Mouse (Mus musculus): ENCODE measurements around the gene Cd93. TPM values are rescaled to one million over a fixed set of nuclear protein-coding genes. Genes with fewer than 3 reads are reported as not detected.

Cd93 gene
- polyA plus RNA-seq, 1 experiment: 7.5 TPM

GRCm38 (mm10) chr2:148454014-148454542 lies 10.7 kb upstream of the Cd93 start:
- peaks cover 7% of the 10 kb centered on the region; the same call in 1 of the 2 replicates for H3K4me1 ChIP-seq (ENCODE audit: control insufficient read depth, insufficient read depth, insufficient read length)
- peak overlapping the region; percentile 19; the same call in 1 of the 2 replicates for H3K27ac ChIP-seq (ENCODE audit: insufficient read depth, low read length)
- H3K27me3 ChIP-seq (ENCODE audit: control insufficient read depth, insufficient read depth, low read length): no peaks in the 10 kb centered on the region
- H3K36me3 ChIP-seq (ENCODE audit: control insufficient read depth, insufficient read depth, low read length): no peaks in the 10 kb centered on the region
- no peak overlapping the region for H3K4me3 ChIP-seq (ENCODE audit: extremely low read depth, insufficient read depth, insufficient read length)
- DNase-seq (ENCODE audit: low read depth in 1 of 2, low spot score in 2 of 2): no peak
- 68% methylated on average over 4 of the region's 4 CpGs for WGBS
- TF ChIP-seq POLR2A (IDR thresholded peaks at IDR 0.05; ENCODE audit: low read depth, low read length) (no peak), CTCF (IDR thresholded peaks at IDR 0.05; ENCODE audit: extremely low read depth, insufficient read depth, insufficient read length, insufficient replicate concordance) (no peak)

- no peak for DNase-seq (ENCODE audit: low read depth in 1 of 2, low spot score in 2 of 2)
- H3K36me3 ChIP-seq (ENCODE audit: control insufficient read depth, insufficient read depth, low read length): no peaks in the 10 kb centered on the region
- 86% methylated on average over 3 of the region's 3 CpGs for WGBS
These were observed 9.7 kb upstream of the Cd93 start for GRCm38 (mm10) chr2:148453061-148453460.

DNA sequence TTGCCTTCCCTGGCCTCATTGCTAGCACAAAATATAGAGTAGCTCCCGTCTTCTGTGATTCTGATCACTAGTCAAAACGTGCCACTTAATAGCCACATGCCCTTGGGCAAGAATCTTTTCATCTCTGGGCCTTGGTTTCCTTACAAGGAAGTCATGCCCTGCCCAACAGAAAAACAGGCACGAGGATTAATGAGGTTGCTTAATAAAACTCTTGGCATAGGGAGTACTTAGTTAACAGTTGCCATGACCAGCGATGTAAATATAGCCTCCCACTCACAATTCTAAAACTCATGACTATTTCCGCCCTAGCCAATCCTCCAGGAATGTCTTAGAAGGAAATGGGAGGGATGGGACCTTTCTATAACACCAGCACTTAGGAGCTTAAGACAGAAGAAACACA lies 8.1 kb upstream of the Cd93 start:
- no peak overlapping the region for H3K4me3 ChIP-seq (ENCODE audit: extremely low read depth, insufficient read depth, insufficient read length)
- WGBS: 56% methylated on average over 5 of the region's 5 CpGs

More at GRCm38 (mm10) chr2:148453061-148453460, 9.7 kb upstream of the Cd93 start:
- peaks cover 7% of the 10 kb centered on the region; the same call in 1 of the 2 replicates for H3K4me1 ChIP-seq (ENCODE audit: control insufficient read depth, insufficient read depth, insufficient read length)
- TF ChIP-seq CTCF (IDR thresholded peaks at IDR 0.05; ENCODE audit: extremely low read depth, insufficient read depth, insufficient read length, insufficient replicate concordance) (no peak), POLR2A (IDR thresholded peaks at IDR 0.05; ENCODE audit: low read depth, low read length) (no peak)
- no peaks in the 10 kb centered on the region for H3K27me3 ChIP-seq (ENCODE audit: control insufficient read depth, insufficient read depth, low read length)
- no peak overlapping the region for H3K27ac ChIP-seq (ENCODE audit: insufficient read depth, low read length)
- no peak overlapping the region for H3K4me3 ChIP-seq (ENCODE audit: extremely low read depth, insufficient read depth, insufficient read length)

GRCm38 (mm10) chr2:148450616-148451015 lies 7.3 kb upstream of the Cd93 start:
- H3K4me1 ChIP-seq (ENCODE audit: control insufficient read depth, insufficient read depth, insufficient read length): peaks cover 7% of the 10 kb centered on the region; the same call in 1 of the 2 replicates
- no peak overlapping the region for H3K27ac ChIP-seq (ENCODE audit: insufficient read depth, low read length)
- 74% methylated on average over 5 of the region's 5 CpGs for WGBS
- H3K36me3 ChIP-seq (ENCODE audit: control insufficient read depth, insufficient read depth, low read length): no peaks in the 10 kb centered on the region
- no peak overlapping the region for H3K4me3 ChIP-seq (ENCODE audit: extremely low read depth, insufficient read depth, insufficient read length)
- DNase-seq (ENCODE audit: low read depth in 1 of 2, low spot score in 2 of 2): no peak
- H3K27me3 ChIP-seq (ENCODE audit: control insufficient read depth, insufficient read depth, low read length): no peaks in the 10 kb centered on the region
- TF ChIP-seq POLR2A (IDR thresholded peaks at IDR 0.05; ENCODE audit: low read depth, low read length) (no peak), CTCF (IDR thresholded peaks at IDR 0.05; ENCODE audit: extremely low read depth, insufficient read depth, insufficient read length, insufficient replicate concordance) (no peak)

More for the DNA sequence above, 8.1 kb upstream of the Cd93 start:
- H3K27me3 ChIP-seq (ENCODE audit: control insufficient read depth, insufficient read depth, low read length): no peaks in the 10 kb centered on the region
- H3K4me1 ChIP-seq (ENCODE audit: control insufficient read depth, insufficient read depth, insufficient read length): peaks cover 7% of the 10 kb centered on the region; the same call in 1 of the 2 replicates
- H3K36me3 ChIP-seq (ENCODE audit: control insufficient read depth, insufficient read depth, low read length): no peaks in the 10 kb centered on the region
- H3K27ac ChIP-seq (ENCODE audit: insufficient read depth, low read length): no peak overlapping the region
- no peak for DNase-seq (ENCODE audit: low read depth in 1 of 2, low spot score in 2 of 2)
- TF ChIP-seq POLR2A (IDR thresholded peaks at IDR 0.05; ENCODE audit: low read depth, low read length) (no peak), CTCF (IDR thresholded peaks at IDR 0.05; ENCODE audit: extremely low read depth, insufficient read depth, insufficient read length, insufficient replicate concordance) (no peak)

DNA sequence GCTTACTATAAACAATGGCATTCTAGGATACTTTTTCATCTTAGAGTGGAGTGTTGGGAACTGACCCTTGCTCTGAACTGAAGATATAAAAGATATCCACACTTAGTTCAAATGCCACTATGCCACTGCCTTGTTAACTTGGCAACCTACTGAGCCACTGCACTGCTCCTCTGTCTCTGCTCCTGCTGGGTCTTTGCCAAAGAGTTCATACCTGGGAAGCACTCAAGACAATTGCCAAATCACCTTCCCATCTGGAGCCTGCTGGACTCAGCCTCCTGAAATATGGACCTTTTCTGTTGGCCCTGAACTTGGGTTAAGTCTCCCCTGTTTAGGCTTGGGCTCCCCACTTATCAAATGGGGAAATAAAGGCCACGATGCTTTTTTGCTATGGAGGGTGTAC lies 6.3 kb upstream of the Cd93 start:
- no peak overlapping the region for H3K27ac ChIP-seq (ENCODE audit: insufficient read depth, low read length)
- TF ChIP-seq CTCF (IDR thresholded peaks at IDR 0.05; ENCODE audit: extremely low read depth, insufficient read depth, insufficient read length, insufficient replicate concordance) (no peak), POLR2A (IDR thresholded peaks at IDR 0.05; ENCODE audit: low read depth, low read length) (no peak)
- no peaks in the 10 kb centered on the region for H3K36me3 ChIP-seq (ENCODE audit: control insufficient read depth, insufficient read depth, low read length)
- H3K4me1 ChIP-seq (ENCODE audit: control insufficient read depth, insufficient read depth, insufficient read length): peaks cover 7% of the 10 kb centered on the region; the same call in 1 of the 2 replicates
- WGBS: 95% methylated on average over 1 of the region's 1 CpGs
- no peak for DNase-seq (ENCODE audit: low read depth in 1 of 2, low spot score in 2 of 2)
- no peak overlapping the region for H3K4me3 ChIP-seq (ENCODE audit: extremely low read depth, insufficient read depth, insufficient read length)
- H3K27me3 ChIP-seq (ENCODE audit: control insufficient read depth, insufficient read depth, low read length): no peaks in the 10 kb centered on the region

DNA sequence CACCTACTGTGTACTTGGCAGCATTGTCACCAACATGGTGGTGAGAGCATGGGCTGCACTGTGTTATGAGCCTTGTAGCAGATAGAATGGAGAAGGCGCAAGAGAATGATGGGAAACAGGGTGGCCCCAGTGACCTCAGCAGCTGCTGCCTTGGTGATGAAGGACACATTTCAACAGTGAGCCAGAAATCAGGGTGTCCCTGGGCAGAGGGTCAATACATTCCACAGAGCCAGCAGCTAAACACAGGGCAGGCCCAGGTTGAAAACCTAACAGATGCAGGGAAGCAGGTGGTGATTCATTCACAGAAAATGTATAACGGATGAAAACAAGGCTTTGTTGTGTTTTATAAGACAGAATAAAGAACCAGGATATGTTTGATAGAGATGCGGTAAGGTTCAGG lies 3.1 kb upstream of the Cd93 start:
- H3K36me3 ChIP-seq (ENCODE audit: control insufficient read depth, insufficient read depth, low read length): no peaks in the 10 kb centered on the region
- no peak for TF ChIP-seq POLR2A (IDR thresholded peaks at IDR 0.05; ENCODE audit: low read depth, low read length)
- no peak for TF ChIP-seq CTCF (IDR thresholded peaks at IDR 0.05; ENCODE audit: extremely low read depth, insufficient read depth, insufficient read length, insufficient replicate concordance)
- H3K27ac ChIP-seq (ENCODE audit: insufficient read depth, low read length): no peak overlapping the region
- peaks cover 18% of the 10 kb centered on the region; the same call in 1 of the 2 replicates for H3K4me1 ChIP-seq (ENCODE audit: control insufficient read depth, insufficient read depth, insufficient read length)
- H3K4me3 ChIP-seq (ENCODE audit: extremely low read depth, insufficient read depth, insufficient read length): no peak overlapping the region
- DNase-seq (ENCODE audit: low read depth in 1 of 2, low spot score in 2 of 2): no peak
- WGBS: 83% methylated on average over 3 of the region's 3 CpGs
- no peaks in the 10 kb centered on the region for H3K27me3 ChIP-seq (ENCODE audit: control insufficient read depth, insufficient read depth, low read length)

- H3K27ac ChIP-seq (ENCODE audit: insufficient read depth, low read length): no peak overlapping the region
- no peak for TF ChIP-seq CTCF (IDR thresholded peaks at IDR 0.05; ENCODE audit: extremely low read depth, insufficient read depth, insufficient read length, insufficient replicate concordance)
- TF ChIP-seq POLR2A (IDR thresholded peaks at IDR 0.05; ENCODE audit: low read depth, low read length): no peak
- no peaks in the 10 kb centered on the region for H3K27me3 ChIP-seq (ENCODE audit: control insufficient read depth, insufficient read depth, low read length)
- 81% methylated on average over 1 of the region's 1 CpGs for WGBS
- no peak for DNase-seq (ENCODE audit: low read depth in 1 of 2, low spot score in 2 of 2)
- H3K36me3 ChIP-seq (ENCODE audit: control insufficient read depth, insufficient read depth, low read length): no peaks in the 10 kb centered on the region
- peaks cover 20% of the 10 kb centered on the region; the same call in 1 of the 2 replicates for H3K4me1 ChIP-seq (ENCODE audit: control insufficient read depth, insufficient read depth, insufficient read length)
- no peak overlapping the region for H3K4me3 ChIP-seq (ENCODE audit: extremely low read depth, insufficient read depth, insufficient read length)
These were observed 2.3 kb upstream of the Cd93 start for GRCm38 (mm10) chr2:148445616-148446015.
